ENCODE assay signal across 15 mouse cellular contexts in genomic region chr15:94571501-94571900, GRCm38 (mm10). TPM values are rescaled to one million over a fixed set of nuclear protein-coding genes. Genes with fewer than 3 reads are reported as not detected.
"Had no signal": no experiment of that assay in that cellular context is flagged by ENCODE, and none has a peak within 500 bp of the region (broad histone marks: within the 10 kb centered on the region; RNA-seq: fewer than 3 reads in every experiment).

No protein-coding gene starts in this region.

- H3K4me3 ChIP-seq: left cerebral cortex, adult 2 months; limb, embryonic 12.5 days; liver, embryonic 15.5 days; midbrain, embryonic 13.5 days; neural tube, embryonic 12.5 days had no signal

- H3K4me2 ChIP-seq: limb, embryonic 12.5 days; liver, embryonic 15.5 days; midbrain, embryonic 13.5 days; neural tube, embryonic 12.5 days had no signal

- H3K27me3 ChIP-seq: limb, embryonic 12.5 days; liver, embryonic 15.5 days; midbrain, embryonic 13.5 days; neural tube, embryonic 12.5 days had no signal

- H3K9me3 ChIP-seq: limb, embryonic 12.5 days; liver, embryonic 15.5 days; midbrain, embryonic 13.5 days; neural tube, embryonic 12.5 days had no signal

- H3K4me1 ChIP-seq: limb, embryonic 12.5 days; midbrain, embryonic 13.5 days; neural tube, embryonic 12.5 days had no signal

- DNase-seq: kidney, postnatal 10 days; liver; lung, adult 2 months; lung, postnatal 36 days; thymus, adult 2 months; thymus, postnatal 4 days had no signal

- H3K36me3 ChIP-seq: limb, embryonic 12.5 days; liver, embryonic 15.5 days; midbrain, embryonic 13.5 days; neural tube, embryonic 12.5 days had no signal

- H3K27ac ChIP-seq: left cerebral cortex, adult 2 months; limb, embryonic 12.5 days; liver, embryonic 15.5 days; midbrain, embryonic 13.5 days; neural tube, embryonic 12.5 days had no signal

- ATAC-seq: lung, postnatal 0 days; midbrain, embryonic 13.5 days had no signal

- H3K9ac ChIP-seq: limb, embryonic 12.5 days; liver, embryonic 15.5 days; midbrain, embryonic 13.5 days; neural tube, embryonic 12.5 days had no signal

RNA-seq across cellular contexts. Expression of gene Tmem117, which starts 57.5 kb away (rescaled TPM):
- total RNA-seq: megakaryocyte progenitor cell, adult 5-6 weeks; monocyte, adult 5-6 weeks; neutrophil, adult 5-6 weeks had no signal
